Mouse (Mus musculus): ENCODE measurements around the gene Slfn14. TPM values are rescaled to one million over a fixed set of nuclear protein-coding genes. Genes with fewer than 3 reads are reported as not detected.
"Not testable (repeated sequence)": the region's sequence is repeated elsewhere in the genome, so short reads cannot be mapped to it uniquely, and the experiment has no call there.

Gene Slfn14
- polyA plus RNA-seq, 1 experiment from 2014 or later = 0.88 TPM

- Histone ChIP-seq H3K27ac (no peak overlapping the region), H3K36me3 (no peaks in the 10 kb centered on the region), H3K4me2 (no peak overlapping the region), H3K27me3 (no peaks in the 10 kb centered on the region), H3K9ac (replicated peaks) (no peak overlapping the region), H3K9me3 (no peaks in the 10 kb centered on the region), H3K4me3 (replicated peaks) (no peak overlapping the region), H3K4me1 (replicated peaks) (no peaks in the 10 kb centered on the region)
- WGBS = 85% methylated on average over 2 of the region's 2 CpGs
- ATAC-seq (ENCODE audit: insufficient number of reproducible peaks, insufficient read depth, low FRiP score, low TSS enrichment, low read depth) = no peak
These were observed 48.1 kb downstream of the Slfn14 start for GRCm38 (mm10) chr11:83238389-83238788.

DNA sequence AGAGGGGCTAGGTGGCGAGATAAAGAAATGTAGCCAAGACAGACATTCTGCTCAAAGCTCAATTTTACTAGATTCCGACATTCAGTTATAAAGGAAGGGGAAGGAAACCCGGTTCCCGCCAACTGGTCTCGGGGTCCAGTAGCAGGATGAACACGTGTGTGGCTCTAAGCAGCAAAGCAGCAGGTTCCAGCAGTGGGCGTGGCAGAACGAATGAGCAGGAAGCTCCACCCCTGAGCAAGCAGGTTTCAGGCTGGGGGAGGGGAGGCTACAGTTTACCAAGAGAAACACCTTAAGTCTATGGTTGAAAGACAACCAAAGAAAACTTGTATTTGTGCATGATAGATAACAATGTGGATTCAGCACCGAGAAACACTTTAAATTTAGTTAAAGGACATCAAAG, 49.1 kb downstream of the Slfn14 start:
- not testable (repeated sequence) for H3K27me3 ChIP-seq; H3K4me3 ChIP-seq (replicated peaks); ATAC-seq (ENCODE audit: insufficient number of reproducible peaks, insufficient read depth, low FRiP score, low TSS enrichment, low read depth); H3K4me2 ChIP-seq; H3K36me3 ChIP-seq; H3K27ac ChIP-seq; H3K9ac ChIP-seq (replicated peaks); H3K4me1 ChIP-seq (replicated peaks); H3K9me3 ChIP-seq
- WGBS = 82% methylated on average over 9 of the region's 9 CpGs

DNA sequence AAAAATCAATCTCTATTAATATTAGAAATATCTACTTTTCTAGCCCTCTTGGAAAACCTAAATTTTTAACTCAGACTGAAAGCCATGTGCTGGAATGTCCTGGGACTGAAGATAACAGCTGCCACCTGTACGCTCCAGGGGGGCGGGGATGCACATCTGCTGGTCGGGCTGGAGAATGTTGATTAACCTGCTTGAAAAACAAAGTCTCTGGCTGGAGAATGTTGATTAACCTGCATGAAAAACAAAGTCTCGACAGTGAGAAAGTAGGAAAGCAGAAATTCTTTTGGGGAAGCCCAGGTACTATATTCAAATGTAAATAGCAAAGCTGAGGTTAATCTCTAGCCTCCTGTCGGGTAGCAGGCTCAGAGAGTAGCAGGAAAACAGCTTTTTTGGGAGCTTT, 52.9 kb downstream of the Slfn14 start:
- not testable (repeated sequence) for H3K4me3 ChIP-seq (replicated peaks); H3K4me1 ChIP-seq (replicated peaks); H3K4me2 ChIP-seq; H3K27me3 ChIP-seq; H3K27ac ChIP-seq; H3K9me3 ChIP-seq; ATAC-seq (ENCODE audit: insufficient number of reproducible peaks, insufficient read depth, low FRiP score, low TSS enrichment, low read depth); H3K36me3 ChIP-seq; H3K9ac ChIP-seq (replicated peaks)
- 62% methylated on average over 5 of the region's 5 CpGs for WGBS

GRCm38 (mm10) chr11:83230966-83231365, 55.6 kb downstream of the Slfn14 start:
- no peaks in the 10 kb centered on the region for H3K27me3 ChIP-seq
- whole genome bisulfite sequencing = 66% methylated on average over 3 of the region's 3 CpGs
- no peak overlapping the region for H3K4me2 ChIP-seq
- H3K36me3 ChIP-seq = no peaks in the 10 kb centered on the region
- H3K27ac ChIP-seq = no peak overlapping the region
- ATAC-seq (ENCODE audit: insufficient number of reproducible peaks, insufficient read depth, low FRiP score, low TSS enrichment, low read depth) = no peak
- no peak overlapping the region for H3K4me3 ChIP-seq (replicated peaks)
- H3K9ac ChIP-seq (replicated peaks) = no peak overlapping the region
- no peaks in the 10 kb centered on the region for H3K4me1 ChIP-seq (replicated peaks)
- H3K9me3 ChIP-seq = no peaks in the 10 kb centered on the region

GRCm38 (mm10) chr11:83227926-83228723, 58.4 kb downstream of the Slfn14 start:
- H3K36me3 ChIP-seq = no peaks in the 10 kb centered on the region
- ATAC-seq (ENCODE audit: insufficient number of reproducible peaks, insufficient read depth, low FRiP score, low TSS enrichment, low read depth) = no peak
- H3K27me3 ChIP-seq = no peaks in the 10 kb centered on the region
- WGBS = 83% methylated on average over 7 of the region's 7 CpGs
- H3K4me2 ChIP-seq = no peak overlapping the region
- no peak overlapping the region for H3K9ac ChIP-seq (replicated peaks)
- H3K4me1 ChIP-seq (replicated peaks) = no peaks in the 10 kb centered on the region
- H3K9me3 ChIP-seq = no peaks in the 10 kb centered on the region
- no peak overlapping the region for H3K4me3 ChIP-seq (replicated peaks)
- no peak overlapping the region for H3K27ac ChIP-seq

- Histone ChIP-seq H3K9me3 (no peaks in the 10 kb centered on the region), H3K4me1 (replicated peaks) (no peaks in the 10 kb centered on the region), H3K36me3 (no peaks in the 10 kb centered on the region), H3K4me2 (no peak overlapping the region), H3K27me3 (no peaks in the 10 kb centered on the region), H3K27ac (no peak overlapping the region), H3K9ac (replicated peaks) (no peak overlapping the region), H3K4me3 (replicated peaks) (no peak overlapping the region)
- 89% methylated on average over 9 of the region's 9 CpGs for WGBS
- ATAC-seq (ENCODE audit: insufficient number of reproducible peaks, insufficient read depth, low FRiP score, low TSS enrichment, low read depth) = no peak
These were observed 61.1 kb downstream of the Slfn14 start for GRCm38 (mm10) chr11:83225371-83225960.

Other genes with a start within 250 kb of the Slfn14 start
- gene Slfn2, start 221.6 kb downstream of the Slfn14 start, polyA plus RNA-seq (2016; fragmentation: Nextera tagmentation; extraction: Ambion mirVana) = 1.2 and 1.3 TPM in 2 replicates
- gene Slfn1, start 169.9 kb downstream of the Slfn14 start, polyA plus RNA-seq (2016; fragmentation: Nextera tagmentation; extraction: Ambion mirVana) = not detected in 2 replicates
- not detected in 2 replicates for gene Slfn4, start 111.5 kb downstream of the Slfn14 start, polyA plus RNA-seq (2016; fragmentation: Nextera tagmentation; extraction: Ambion mirVana)
- gene Slfn3, start 95.4 kb downstream of the Slfn14 start, polyA plus RNA-seq (2016; fragmentation: Nextera tagmentation; extraction: Ambion mirVana) = 0.49 and 0.77 TPM in 2 replicates
- gene Ap2b1, start 12.3 kb upstream of the Slfn14 start, polyA plus RNA-seq (2016; fragmentation: Nextera tagmentation; extraction: Ambion mirVana) = 56.1 and 62.6 TPM in 2 replicates
- gene Pex12, start 15.9 kb upstream of the Slfn14 start, polyA plus RNA-seq (2016; fragmentation: Nextera tagmentation; extraction: Ambion mirVana) = 11.8 and 13.7 TPM in 2 replicates
- gene Rasl10b, start 122.4 kb upstream of the Slfn14 start, polyA plus RNA-seq (2016; fragmentation: Nextera tagmentation; extraction: Ambion mirVana) = 3.4 and 3.6 TPM in 2 replicates
- not detected in 2 replicates for gene Gas2l2, start 142.7 kb upstream of the Slfn14 start, polyA plus RNA-seq (2016; fragmentation: Nextera tagmentation; extraction: Ambion mirVana)
- 0.44 TPM in 1 of 2 replicates, not detected in the other for gene 1700020L24Rik, start 151.0 kb upstream of the Slfn14 start, polyA plus RNA-seq (2016; fragmentation: Nextera tagmentation; extraction: Ambion mirVana)
- gene Mmp28, start 176.3 kb upstream of the Slfn14 start, polyA plus RNA-seq (2016; fragmentation: Nextera tagmentation; extraction: Ambion mirVana) = 4.2 and 4.5 TPM in 2 replicates
- gene Taf15, start 186.4 kb upstream of the Slfn14 start, polyA plus RNA-seq (2016; fragmentation: Nextera tagmentation; extraction: Ambion mirVana) = 12.0 and 18.6 TPM in 2 replicates
- not detected in 2 replicates for gene Heatr9, start 235.4 kb upstream of the Slfn14 start, polyA plus RNA-seq (2016; fragmentation: Nextera tagmentation; extraction: Ambion mirVana)
- gene Ccl5, start 243.8 kb upstream of the Slfn14 start, polyA plus RNA-seq (2016; fragmentation: Nextera tagmentation; extraction: Ambion mirVana) = not detected in 2 replicates

All from limb, embryonic 12.5 days (tissue).